Mouse (Mus musculus) stomach, embryonic 14.5 days (tissue): ENCODE results near the gene Ebf4. TPM values are rescaled to one million over a fixed set of nuclear protein-coding genes. Genes with fewer than 3 reads are reported as not detected.

Source experiments
- ATAC-seq: fragments of 200-750 bp; cut with Nextera tagmentation; 2 replicates; pipeline ENCODE4 v1.8.0; 2017; ENCODE audit warnings: low read depth, moderate TSS enrichment; ENCODE audit not compliant: insufficient number of reproducible peaks, insufficient read depth, low FRiP score
- H3K27ac ChIP-seq: fragments of 300-500 bp; sonication (generic); 2 replicates; pipeline ENCODE4 v1.5.1; 2014; ENCODE audit warnings: mild to moderate bottlenecking, low read length, moderate library complexity, mixed read lengths
- H3K27me3 ChIP-seq: fragments of 300-500 bp; sonication (generic); 2 replicates; pipeline ENCODE4 v1.6.1; 2014; ENCODE audit warnings: low read length, control low read depth, mixed read lengths; ENCODE audit not compliant: control insufficient read depth, insufficient read depth
- H3K36me3 ChIP-seq: fragments of 300-500 bp; sonication (generic); 2 replicates; pipeline ENCODE4 v1.6.1; 2014; ENCODE audit warnings: mild to moderate bottlenecking, control low read depth, low read length, moderate library complexity, mixed read lengths; ENCODE audit not compliant: control insufficient read depth, insufficient read depth
- H3K4me1 ChIP-seq: fragments of 300-500 bp; sonication (generic); 2 replicates; pipeline ENCODE4 v1.6.1; 2014; ENCODE audit warnings: low read length, control low read depth, mixed read lengths; ENCODE audit not compliant: control insufficient read depth, insufficient read depth
- H3K4me2 ChIP-seq: fragments of 300-500 bp; sonication (generic); replicated peaks from 2 replicates; pipeline ENCODE4 v1.6.1; 2014; ENCODE audit warnings: low read depth, low read length, control low read depth
- H3K4me3 ChIP-seq: fragments of 300-500 bp; sonication (generic); 2 replicates; pipeline ENCODE4 v1.5.1; 2014; ENCODE audit warnings: low read depth, low read length, control low read depth
- H3K9ac ChIP-seq: fragments of 300-500 bp; sonication (generic); replicated peaks from 2 replicates; pipeline ENCODE4 v1.6.1; 2014; ENCODE audit warnings: low read depth, mild to moderate bottlenecking, control low read depth, low read length, moderate library complexity, mixed read lengths
- H3K9me3 ChIP-seq: fragments of 300-500 bp; sonication (generic); 2 replicates; pipeline ENCODE4 v1.6.1; 2016; ENCODE audit warnings: low read depth, low read length, control low read depth; ENCODE audit not compliant: control insufficient read depth
- WGBS: fragments of 180-500 bp; shearing (Covaris S2); extraction: QIAGEN DNeasy Blood & Tissue Kit; methylation state at CpG from one replicate; pipeline ENCODE4 v1.1.7; 2014; 5-methylcytosine and 5-hydroxymethylcytosine counted together
- polyA plus RNA-seq: library from polyadenylated mRNA; unstranded; fragments of >200 nt; fragmentation: Nextera tagmentation; extraction: Ambion mirVana; gene quantifications from 2 replicates; pipeline ENCODE4 v1.2.1, GENCODE M21; 2014

Gene Ebf4
- polyA plus RNA-seq: 3.7 and 4.7 TPM in 2 replicates

DNA sequence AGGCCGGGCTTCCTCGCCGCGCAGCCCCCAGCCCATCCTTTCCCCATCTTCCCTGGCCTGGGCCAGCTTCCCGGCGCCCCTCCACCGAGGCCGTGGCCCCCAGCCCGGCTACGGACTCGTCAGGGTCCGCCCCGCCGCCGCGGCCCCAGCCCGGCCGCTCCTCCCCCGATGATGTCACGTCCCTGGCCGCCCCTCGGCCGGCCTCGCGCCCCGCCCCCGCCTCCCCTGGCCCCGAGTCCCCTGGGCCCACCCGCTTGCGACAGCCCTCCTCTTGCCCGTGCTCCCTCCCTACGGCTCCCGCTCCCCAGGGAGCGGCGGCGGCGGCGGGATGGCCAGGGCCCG is at the start of gene Ebf4:
TSS of gene Ebf4 (plus strand) at position 234 of the 342 bp plus-strand sequence.
- Histone ChIP-seq H3K9ac (peak within 1 kb of the TSS; percentile 76), H3K4me1 (peaks cover 8% of the 10 kb centered on the region; the same call in 1 of the 2 replicates), H3K27me3 (no peaks in the 10 kb centered on the region), H3K4me2 (peak within 1 kb of the TSS; percentile 69), H3K36me3 (no peaks in the 10 kb centered on the region), H3K4me3 (peak within 1 kb of the TSS; percentile 70), H3K27ac (peak within 1 kb of the TSS; percentile 48), H3K9me3 (no peaks in the 10 kb centered on the region)
- whole genome bisulfite sequencing: 1% methylated on average over 34 of the region's 39 CpGs
- peak; percentile 80 for ATAC-seq

DNA sequence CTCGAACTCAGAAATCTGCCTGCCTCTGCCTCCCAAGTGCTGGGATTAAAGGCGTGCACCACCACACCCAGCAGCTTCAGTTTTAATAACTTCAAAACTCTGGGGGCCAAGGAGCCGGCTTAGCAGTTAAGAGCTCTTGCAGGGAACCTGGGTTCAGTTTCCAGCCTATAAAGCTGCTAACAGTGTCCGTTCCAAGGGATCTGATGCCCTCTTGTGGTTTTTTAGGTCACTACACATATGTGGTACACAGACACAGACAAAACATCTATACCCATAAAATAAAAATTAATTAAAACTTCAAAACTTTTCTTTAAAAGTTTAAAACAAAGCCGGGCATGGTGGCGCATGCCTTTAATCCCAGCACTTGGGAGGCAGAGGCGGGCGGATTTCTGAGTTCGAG is 48.1 kb upstream of the Ebf4 start:
- WGBS: 46% methylated on average over 9 of the region's 9 CpGs
- Histone ChIP-seq H3K9me3 (no peaks in the 10 kb centered on the region), H3K4me2 (no peak overlapping the region), H3K27me3 (no peaks in the 10 kb centered on the region), H3K27ac (no peak overlapping the region), H3K36me3 (no peaks in the 10 kb centered on the region), H3K9ac (no peak overlapping the region), H3K4me3 (no peak overlapping the region), H3K4me1 (no peaks in the 10 kb centered on the region)
- ATAC-seq: no peak

DNA sequence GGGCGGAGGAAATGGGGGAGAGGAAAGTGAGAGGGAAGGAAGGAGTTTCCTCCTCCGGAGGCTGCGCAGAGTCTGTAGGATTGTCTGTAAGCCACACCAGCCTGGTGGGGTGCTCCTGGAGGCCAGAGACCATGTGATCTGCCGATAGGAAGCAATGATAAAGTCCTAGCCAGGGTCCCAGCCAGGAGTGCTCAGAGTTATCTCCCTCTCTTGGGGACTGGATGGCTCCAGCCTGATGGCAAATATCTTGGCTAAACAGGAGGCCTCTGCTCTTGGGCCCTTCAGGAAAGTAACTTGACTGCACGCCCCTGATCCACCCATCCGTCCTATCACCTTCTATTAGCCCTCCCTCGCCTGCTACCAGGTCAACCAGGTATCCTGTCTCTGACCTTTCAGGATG is 46.7 kb upstream of the Ebf4 start:
- Histone ChIP-seq H3K36me3 (no peaks in the 10 kb centered on the region), H3K4me1 (no peaks in the 10 kb centered on the region), H3K27ac (no peak overlapping the region), H3K4me3 (no peak overlapping the region), H3K4me2 (no peak overlapping the region), H3K9ac (no peak overlapping the region), H3K27me3 (no peaks in the 10 kb centered on the region), H3K9me3 (no peaks in the 10 kb centered on the region)
- ATAC-seq: no peak
- WGBS: 74% methylated on average over 7 of the region's 7 CpGs

DNA sequence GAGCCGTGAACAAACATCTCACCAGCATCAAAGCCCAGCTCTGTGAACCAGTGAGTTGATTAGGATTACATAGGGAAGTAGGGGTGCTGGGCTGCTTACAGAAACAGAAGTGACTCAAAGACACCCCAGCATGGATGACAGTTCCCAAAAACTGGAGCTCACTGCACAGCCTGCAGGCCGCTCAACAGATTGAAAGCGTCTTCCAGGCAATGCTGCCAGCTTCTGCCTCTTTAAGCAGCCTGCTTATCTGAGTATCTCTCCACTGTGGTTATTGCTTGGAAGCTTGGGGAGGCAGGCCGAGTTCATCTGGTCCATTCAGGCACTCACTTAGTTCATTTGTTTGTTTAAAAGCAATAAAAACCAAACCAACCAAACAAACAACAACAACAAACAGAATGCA is 38.2 kb upstream of the Ebf4 start:
- Histone ChIP-seq H3K4me3 (no peak overlapping the region), H3K9me3 (no peaks in the 10 kb centered on the region), H3K27me3 (no peaks in the 10 kb centered on the region), H3K9ac (no peak overlapping the region), H3K4me2 (no peak overlapping the region), H3K36me3 (no peaks in the 10 kb centered on the region), H3K27ac (no peak overlapping the region), H3K4me1 (no peaks in the 10 kb centered on the region)
- WGBS: 82% methylated on average over 4 of the region's 4 CpGs
- ATAC-seq: no peak

DNA sequence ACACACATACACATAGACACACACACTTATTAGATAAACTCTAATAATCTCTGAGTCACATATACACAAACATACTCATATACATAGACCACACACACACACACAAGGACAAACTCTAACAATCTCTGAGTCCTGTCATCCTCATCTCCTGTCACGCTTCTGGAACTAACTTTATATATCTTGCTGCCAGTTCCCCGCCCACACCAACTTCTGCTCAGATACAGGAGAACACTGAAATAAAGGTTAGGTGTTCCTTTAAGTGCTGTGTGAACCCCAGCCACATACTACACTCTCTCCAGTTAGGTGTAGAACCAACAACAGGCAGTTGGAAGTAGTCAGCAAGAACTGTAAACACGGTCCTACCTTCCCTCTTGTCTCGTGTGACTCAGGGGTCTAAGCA is 34.1 kb upstream of the Ebf4 start:
- H3K9me3 ChIP-seq: no peaks in the 10 kb centered on the region
- H3K27ac ChIP-seq: no peak overlapping the region
- no peak overlapping the region for H3K4me2 ChIP-seq
- H3K4me1 ChIP-seq: no peaks in the 10 kb centered on the region
- H3K36me3 ChIP-seq: no peaks in the 10 kb centered on the region
- H3K27me3 ChIP-seq: no peaks in the 10 kb centered on the region
- WGBS: 79% methylated on average over 4 of the region's 4 CpGs
- ATAC-seq: no peak
- H3K4me3 ChIP-seq: no peak overlapping the region
- H3K9ac ChIP-seq: no peak overlapping the region

DNA sequence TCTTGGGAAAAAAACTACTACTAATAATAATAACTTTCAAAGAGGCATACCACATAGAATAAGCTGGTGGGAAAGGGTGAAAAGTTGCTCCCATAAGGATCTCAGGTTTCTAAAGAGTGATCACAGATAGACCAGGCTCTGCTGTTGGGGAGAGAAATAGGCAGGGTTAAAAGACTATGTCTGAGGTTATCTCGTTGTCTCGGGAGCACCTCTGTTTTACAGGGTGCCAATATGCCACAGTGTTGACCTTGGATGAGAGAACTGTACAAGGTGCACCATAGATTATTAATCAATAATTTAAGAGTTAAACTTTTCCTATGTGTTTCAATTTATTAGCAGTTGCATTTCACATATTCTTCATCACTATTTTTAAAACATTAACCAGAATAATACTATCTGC is 33.1 kb upstream of the Ebf4 start:
- WGBS: 69% methylated on average over 2 of the region's 2 CpGs
- no peak for ATAC-seq

DNA sequence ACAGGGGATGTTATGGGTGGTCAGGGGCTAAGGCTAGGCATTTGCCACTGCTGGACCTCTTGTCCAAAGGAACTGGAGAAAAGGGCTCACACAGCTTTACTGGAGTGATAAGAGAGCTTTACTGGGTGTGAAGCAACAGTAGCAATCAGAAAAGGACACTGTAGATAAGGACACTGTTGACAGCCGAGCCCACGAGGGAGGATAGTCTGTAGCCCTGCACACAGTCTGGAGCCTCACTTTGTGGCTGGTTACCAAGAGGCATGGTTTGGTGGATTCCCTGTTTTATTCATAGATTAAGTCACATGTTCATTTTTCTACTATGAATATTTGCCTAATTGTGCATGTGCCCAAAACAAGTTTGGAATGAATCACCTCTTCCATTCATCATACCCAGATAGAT is 32.6 kb upstream of the Ebf4 start:
- no peaks in the 10 kb centered on the region for H3K4me1 ChIP-seq
- no peaks in the 10 kb centered on the region for H3K36me3 ChIP-seq
- H3K27ac ChIP-seq: no peak overlapping the region
- no peaks in the 10 kb centered on the region for H3K9me3 ChIP-seq
- H3K4me3 ChIP-seq: no peak overlapping the region
- H3K9ac ChIP-seq: no peak overlapping the region
- 53% methylated on average over 2 of the region's 2 CpGs for WGBS
- H3K27me3 ChIP-seq: no peaks in the 10 kb centered on the region
- no peak; the same call in 1 of the 2 replicates for ATAC-seq
- no peak overlapping the region for H3K4me2 ChIP-seq

More for the DNA sequence above, 33.1 kb upstream of the Ebf4 start:
- no peak overlapping the region for H3K4me3 ChIP-seq
- no peaks in the 10 kb centered on the region for H3K27me3 ChIP-seq
- H3K36me3 ChIP-seq: no peaks in the 10 kb centered on the region
- no peak overlapping the region for H3K4me2 ChIP-seq
- no peak overlapping the region for H3K27ac ChIP-seq
- H3K9ac ChIP-seq: no peak overlapping the region
- H3K9me3 ChIP-seq: no peaks in the 10 kb centered on the region
- H3K4me1 ChIP-seq: no peaks in the 10 kb centered on the region

DNA sequence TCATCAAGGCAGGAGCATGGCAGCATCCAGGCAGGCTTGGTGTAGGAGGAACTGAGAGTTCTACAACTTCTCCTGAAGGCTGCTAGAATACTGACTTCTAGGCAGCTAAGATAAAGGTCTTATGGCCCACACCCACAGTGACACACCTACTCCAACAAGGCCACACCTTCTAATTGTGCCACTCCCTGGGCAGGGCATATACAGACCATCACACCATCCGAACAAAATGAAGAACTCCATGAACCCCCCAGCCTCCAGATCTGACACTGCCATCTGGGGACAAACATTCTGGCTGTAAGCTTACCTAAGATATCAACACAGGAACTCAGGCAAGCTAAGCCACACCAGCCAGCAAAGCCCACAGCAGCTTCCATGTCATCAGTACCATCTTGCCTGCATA is 29.4 kb upstream of the Ebf4 start:
- Histone ChIP-seq H3K27me3 (no peaks in the 10 kb centered on the region), H3K36me3 (no peaks in the 10 kb centered on the region), H3K4me2 (no peak overlapping the region), H3K9ac (no peak overlapping the region), H3K4me3 (no peak overlapping the region), H3K4me1 (no peaks in the 10 kb centered on the region), H3K27ac (no peak overlapping the region), H3K9me3 (no peaks in the 10 kb centered on the region)
- 92% methylated on average over 1 of the region's 1 CpGs for WGBS
- ATAC-seq: no peak

DNA sequence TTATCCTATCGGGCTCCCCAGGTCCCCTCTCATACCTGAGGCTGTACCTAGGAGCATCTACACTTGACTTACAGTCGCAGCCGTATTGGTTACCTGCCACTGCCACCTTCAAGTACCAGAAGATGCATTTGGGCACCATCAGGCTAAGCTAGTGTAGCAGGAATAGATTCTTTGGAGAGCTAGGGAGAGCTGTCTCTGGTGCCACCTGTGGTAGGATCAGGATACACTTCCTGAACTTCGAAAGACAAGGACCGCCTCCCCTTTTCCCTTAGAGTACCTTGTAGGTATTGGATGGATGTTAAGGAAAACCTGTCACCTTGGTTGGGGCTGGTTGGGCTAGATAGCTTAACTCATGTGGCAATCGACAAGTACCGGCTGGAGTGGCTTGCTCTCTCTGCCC is 26.9 kb upstream of the Ebf4 start:
- Histone ChIP-seq H3K4me3 (no peak overlapping the region), H3K4me1 (no peaks in the 10 kb centered on the region; the same call in 1 of the 2 replicates), H3K9me3 (no peaks in the 10 kb centered on the region), H3K27me3 (no peaks in the 10 kb centered on the region), H3K27ac (no peak overlapping the region), H3K9ac (no peak overlapping the region), H3K4me2 (no peak overlapping the region), H3K36me3 (no peaks in the 10 kb centered on the region)
- 61% methylated on average over 7 of the region's 7 CpGs for WGBS
- ATAC-seq: no peak
